Mouse (Mus musculus) urinary bladder, postnatal 4 days (tissue): ENCODE data around the gene Pkd1l3.

ENCODE experiments used
- DNase-seq, 2 experiments: peaks; one replicate each; pipeline ENCODE4 v3.0.0; 2021 to 2022; ENCODE audit warnings: low spot score in 2 of 2

The Pkd1l3 gene

DNA sequence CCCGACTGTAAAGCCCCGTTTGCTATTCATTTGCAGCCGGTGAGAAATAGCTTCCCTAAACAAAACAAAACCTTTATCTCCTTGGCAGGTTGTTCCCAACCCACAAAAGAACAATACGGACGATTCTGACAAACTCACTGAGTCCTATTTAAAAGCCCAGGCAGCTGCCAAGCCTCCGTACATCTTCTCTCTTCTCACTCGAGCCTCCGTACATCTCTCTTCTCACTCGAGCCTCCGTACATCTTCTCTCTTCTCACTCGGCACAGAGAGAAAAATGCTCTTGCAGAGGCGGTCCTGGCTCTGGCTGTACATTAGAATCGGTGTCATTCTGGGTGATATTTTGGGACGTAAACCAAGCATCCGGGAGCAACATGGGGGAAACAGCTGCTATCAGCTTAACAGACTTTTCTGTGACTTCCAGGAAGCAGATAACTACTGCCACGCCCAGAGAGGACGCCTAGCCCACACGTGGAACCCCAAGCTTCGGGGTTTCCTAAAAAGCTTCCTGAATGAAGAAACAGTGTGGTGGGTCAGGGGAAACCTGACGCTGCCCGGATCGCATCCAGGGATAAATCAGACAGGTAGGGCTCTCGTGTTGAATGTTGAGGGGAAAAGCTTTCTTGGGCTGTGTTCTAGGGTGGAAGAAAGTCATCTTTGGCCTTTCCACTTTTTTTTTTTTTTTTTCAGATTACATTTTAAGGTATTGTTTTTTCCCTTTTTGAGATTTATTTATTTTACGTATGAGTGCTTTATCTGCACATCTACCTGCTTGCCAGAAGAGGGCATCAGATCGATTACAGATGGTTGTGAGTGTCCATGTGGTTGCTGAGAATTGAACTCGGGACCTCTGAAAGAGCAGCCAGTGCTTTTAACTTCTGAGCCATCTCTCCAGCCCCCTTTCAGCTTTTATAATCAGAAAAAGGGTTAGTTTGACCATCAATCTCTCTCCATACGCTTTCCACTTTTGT is at the start of gene Pkd1l3:
Gene Pkd1l3, plus strand, starts transcription at position 275 of the 968 bp plus-strand sequence.
- DNase-seq: no peak

- no peak for DNase-seq
Observed at GRCm38 (mm10) chr8:109564766-109565165, 49.6 kb upstream of the Pkd1l3 start.

DNA sequence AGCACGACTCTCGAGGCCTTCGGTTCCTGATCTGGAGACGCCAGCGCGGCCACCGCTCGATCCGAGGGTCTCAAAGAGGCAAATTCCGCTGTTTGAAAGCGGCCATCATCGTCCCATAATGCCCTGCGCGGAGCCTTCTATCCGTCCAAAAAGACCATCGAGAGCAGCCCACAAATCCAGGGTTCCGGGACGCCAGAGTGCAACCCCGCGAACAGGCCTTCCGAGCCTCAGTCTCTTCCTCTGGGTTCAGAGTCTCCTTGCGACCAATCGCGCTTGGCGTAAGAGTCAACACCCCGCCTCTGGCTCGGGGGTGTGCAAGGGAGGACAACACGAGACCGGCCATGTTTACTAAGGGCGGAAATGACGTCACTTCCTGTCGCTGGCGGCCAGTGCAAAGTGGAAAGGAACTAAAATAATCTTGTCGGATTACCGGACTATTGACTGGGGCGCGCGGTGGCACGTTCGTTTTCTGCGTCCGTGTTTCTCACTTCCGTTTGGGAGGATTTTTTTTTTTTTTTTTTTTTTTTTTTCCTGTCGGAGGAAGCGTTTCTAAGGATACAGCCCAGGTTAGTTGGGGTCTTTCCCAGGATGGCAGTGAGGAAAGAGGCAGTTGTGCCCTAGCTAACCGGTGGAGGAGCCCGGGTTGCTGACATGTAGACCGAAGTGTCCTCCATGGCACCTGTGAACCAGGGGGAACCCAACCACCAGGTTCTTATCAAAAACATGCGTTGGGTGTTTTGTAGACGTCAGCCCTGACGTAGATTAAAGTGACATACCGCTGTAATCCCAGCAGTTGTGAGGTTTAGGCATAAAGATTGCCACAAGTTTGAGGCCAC is 48.6 kb upstream of the Pkd1l3 start, which contains the start of the genes Dhx38 and Txnl4b:
Gene Dhx38, minus strand, starts transcription at position 364 of the 836 bp plus-strand sequence.
Gene Txnl4b, plus strand, starts transcription at position 395 of the 836 bp plus-strand sequence.
- DNase-seq: peak; percentile 98

DNA sequence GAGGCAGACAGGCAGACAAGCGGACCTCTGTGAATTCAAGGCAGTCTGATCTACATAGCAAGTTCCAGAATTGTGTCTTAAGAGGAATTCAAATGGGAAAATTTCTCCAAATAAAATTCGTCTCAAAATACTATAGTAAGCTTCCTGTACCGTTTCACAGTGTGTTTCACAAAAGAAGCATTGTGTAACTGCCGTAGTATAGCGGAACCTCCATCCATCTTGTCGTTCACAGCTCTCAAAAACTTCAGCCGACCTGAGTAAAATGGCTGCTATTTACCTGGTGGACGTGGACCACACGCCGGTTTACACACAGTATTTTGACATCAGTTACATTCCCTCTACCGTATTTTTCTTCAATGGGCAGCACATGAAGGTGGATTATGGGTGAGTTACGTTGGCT is 43.2 kb upstream of the Pkd1l3 start:
- no peak for DNase-seq

DNA sequence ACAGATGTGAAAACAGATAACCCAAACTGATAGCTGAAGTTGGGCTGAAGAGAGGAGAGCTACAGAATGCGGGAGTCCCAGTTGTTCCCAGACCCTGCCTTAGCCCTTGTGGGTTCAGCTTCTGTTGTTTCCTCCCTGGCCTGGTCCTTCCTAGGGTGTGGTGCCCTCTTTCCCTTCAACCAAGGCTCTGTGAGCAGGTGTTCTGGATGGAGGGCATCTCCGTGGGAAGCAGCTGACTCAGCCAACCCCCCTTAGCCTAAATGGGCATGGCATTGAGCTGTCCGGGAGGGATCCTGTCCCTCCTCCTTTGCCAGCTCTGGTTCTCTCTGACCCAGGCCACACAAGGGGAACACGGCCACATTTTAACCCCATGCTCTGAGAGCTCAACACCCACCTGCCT is 38.0 kb upstream of the Pkd1l3 start:
- DNase-seq: no peak

- DNase-seq: no peak
Observed at GRCm38 (mm10) chr8:109578900-109579301, 35.4 kb upstream of the Pkd1l3 start, which contains the start of gene Hp. TSS of gene Hp (minus strand) at chr8:109579172.

- DNase-seq: no peak
Observed at GRCm38 (mm10) chr8:109584293-109584692, 30.0 kb upstream of the Pkd1l3 start.

DNA sequence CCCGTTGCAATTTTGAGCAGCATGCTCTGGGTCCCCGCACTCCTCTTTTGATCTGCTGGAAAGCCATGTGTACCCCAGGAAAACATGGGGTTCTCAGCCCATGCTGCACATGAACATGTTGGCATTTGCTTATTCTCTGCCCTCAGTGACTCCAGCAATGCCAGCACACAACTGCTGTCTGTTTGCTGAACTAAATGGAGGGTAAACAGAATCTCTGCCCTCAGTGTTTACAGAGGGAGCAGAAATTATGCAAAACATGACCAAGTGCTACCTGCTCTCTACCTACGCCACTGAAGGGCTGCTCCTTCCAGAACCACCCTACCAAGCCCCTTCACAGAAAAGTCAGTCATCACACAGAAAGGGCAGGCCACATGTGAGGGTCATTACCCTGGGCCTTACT is 29.5 kb upstream of the Pkd1l3 start:
- DNase-seq: no peak

GRCm38 (mm10) chr8:109585652-109586051 is 28.7 kb upstream of the Pkd1l3 start:
- DNase-seq: no peak

DNA sequence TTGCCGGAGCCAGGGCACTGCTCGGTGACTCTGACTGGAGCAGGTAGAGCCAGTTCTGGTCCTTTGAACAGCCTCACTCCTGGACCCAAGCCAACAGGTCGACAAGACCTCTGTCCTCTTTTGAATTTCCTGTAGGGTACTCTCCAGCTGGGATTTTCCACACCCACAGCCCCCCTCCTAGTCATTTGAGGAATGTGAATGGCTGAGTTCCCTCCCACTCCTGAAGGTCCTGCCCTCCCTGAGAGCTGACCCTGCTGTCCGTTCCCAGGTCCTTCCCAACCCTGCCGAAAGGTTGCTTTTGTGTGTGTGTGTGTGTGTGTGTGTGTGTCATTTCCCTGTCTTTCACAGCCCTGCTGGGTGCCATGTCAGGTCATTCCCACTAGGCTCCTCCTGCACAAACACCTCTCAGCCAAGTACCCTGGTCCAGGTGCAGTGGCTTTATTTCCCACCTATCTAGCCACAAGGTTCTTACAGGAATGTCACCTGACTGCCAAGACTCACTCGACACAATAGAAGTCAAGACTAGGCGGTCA is 27.3 kb upstream of the Pkd1l3 start:
- DNase-seq: peak; percentile 34 to 74

- no peak for DNase-seq
Observed at GRCm38 (mm10) chr8:109590901-109591300, 23.4 kb upstream of the Pkd1l3 start.

GRCm38 (mm10) chr8:109591367-109591766 is 22.9 kb upstream of the Pkd1l3 start:
- no peak for DNase-seq

GRCm38 (mm10) chr8:109592164-109592563 is 22.2 kb upstream of the Pkd1l3 start:
- DNase-seq: no peak

DNA sequence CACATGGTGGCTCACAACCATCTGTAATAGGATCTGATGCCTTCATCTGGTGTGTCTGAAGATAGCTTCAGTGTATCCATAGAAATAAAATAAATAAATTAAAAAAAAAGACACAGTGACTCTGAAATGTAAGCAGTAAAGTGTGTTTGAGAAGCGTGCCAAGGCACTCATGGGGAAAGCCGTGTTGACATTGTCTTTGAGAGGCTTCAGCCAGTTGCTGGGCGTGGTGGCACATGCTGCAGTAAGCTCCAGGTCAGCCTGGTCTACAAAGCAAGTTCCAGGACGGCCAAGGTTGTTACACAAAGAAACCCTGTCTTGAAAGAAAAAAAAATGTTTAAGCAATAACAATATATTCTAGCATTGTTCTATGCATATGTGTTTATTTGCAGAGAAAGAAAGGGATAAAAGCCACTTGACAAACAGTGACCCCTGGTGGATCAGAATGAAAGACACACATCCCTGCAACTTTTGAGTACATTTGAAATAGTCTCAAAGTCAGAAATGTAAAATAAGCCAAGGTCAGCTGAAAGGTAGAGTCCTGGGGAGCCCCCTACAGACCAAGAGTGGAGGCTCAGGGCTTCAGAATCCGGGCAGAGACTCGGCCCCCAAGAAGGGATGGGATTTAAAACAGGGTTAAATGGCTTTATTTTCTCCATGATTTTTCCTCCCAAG is 21.1 kb upstream of the Pkd1l3 start:
- DNase-seq: no peak

DNA sequence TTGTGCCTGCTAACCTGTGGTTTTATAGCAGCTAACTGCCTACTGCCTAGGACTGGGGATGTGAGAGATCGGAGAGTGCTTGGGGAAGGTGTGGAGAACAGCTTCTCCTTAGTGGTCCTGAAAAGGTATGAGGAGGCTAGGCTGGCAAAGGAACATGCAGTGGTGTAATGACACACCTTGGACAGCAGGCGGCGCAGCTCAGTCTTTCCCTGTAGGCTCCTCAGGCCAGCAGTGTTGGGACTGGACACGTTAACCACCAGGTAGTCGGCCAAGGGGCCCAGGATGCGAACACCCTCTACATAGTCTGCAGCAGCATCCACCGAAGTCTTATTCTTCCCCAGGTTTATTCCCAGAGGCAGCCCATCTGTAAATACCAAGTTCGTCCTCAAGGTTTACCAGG is 18.5 kb upstream of the Pkd1l3 start:
- DNase-seq: peak; percentile 35 to 71

DNA sequence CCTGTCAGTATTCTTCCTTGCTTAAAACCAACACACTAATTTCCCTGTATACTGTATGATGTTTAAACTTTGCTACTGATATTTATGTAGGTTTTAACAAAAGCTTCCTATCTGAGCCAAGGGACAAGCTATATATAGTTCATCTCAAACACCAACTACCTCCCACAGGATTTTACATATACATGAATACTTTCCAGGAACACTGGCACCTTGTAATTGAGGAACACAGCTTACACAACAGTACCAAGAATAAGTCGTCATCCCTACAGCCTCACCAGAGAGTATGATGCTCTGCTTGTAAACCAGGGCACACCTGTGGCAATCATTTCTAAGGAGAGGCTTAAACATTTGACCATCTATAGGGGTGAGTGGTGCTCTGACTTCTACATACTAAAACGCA is 7.6 kb upstream of the Pkd1l3 start:
- DNase-seq: no peak

GRCm38 (mm10) chr8:109607650-109608049 is 6.7 kb upstream of the Pkd1l3 start:
- no peak for DNase-seq

DNA sequence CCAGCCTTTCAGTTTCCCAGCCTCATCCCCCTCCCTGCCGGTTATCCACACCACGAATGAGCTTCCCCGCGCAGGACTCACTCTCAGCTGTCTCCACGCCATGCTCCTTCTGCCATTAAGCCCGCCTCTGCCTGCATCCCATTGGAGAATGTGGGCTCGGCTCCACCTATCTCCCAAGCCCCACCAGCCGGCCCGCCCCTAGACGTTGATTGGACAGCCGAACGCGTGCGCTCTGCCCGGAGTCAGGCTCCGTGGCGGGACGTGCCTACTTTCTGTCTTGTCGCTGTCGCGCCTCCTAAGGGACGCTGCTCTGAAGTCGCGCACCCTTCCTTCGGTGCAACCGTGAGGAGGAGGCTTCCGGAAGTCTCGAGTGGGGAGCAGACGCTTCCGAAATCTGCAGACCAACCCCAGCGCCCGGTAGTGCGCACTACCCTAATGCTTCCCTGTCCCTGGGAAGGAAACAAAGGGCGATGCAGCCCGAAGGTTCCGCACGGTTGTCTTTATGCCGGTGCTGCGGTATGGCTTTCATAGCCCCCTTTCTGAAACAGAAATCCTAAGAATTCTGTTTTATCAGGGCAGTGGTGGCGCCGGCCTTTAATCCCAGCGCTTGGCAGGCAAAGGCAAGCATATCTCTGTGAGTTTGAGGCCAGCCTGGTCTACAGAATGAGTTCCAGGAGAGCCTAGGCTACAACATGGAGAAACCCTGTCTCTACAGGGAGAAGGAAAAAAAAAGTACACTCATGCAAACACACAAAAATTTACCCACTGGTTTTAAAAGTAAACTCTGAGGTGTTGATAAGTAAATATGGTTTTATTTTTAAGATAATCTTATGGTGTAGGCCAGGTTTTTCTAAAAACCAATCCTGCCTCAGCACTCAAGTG is 5.8 kb upstream of the Pkd1l3 start, which contains the start of gene Dhodh:
Gene Dhodh, minus strand, starts transcription at position 403 of the 882 bp plus-strand sequence.
- peak; percentile 93 to 94 for DNase-seq

GRCm38 (mm10) chr8:109609153-109609502 is 5.2 kb upstream of the Pkd1l3 start:
- no peak for DNase-seq

DNA sequence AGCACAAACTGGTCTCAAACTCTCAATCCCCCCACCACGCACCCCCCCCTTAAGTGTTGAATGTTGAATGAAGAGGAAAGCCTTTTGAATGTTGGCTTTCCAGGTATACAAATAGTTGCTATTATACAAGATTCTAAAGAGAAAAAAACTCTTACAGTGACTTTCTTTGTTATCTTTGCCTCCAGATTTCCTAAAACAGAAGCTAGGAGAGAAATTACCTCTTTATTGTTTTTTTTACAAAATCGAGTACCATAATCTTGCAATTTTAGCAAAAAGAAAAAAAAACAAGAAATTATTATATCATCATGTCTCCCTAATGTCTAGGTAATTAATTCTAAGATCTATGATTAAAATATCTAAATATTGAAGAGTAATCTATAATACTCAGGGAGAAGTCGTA is 1.3 kb downstream of the Pkd1l3 start:
- no peak for DNase-seq
